Mouse (Mus musculus): Measurements from ENCODE around the gene Pfkp.

The Pfkp gene

DNA sequence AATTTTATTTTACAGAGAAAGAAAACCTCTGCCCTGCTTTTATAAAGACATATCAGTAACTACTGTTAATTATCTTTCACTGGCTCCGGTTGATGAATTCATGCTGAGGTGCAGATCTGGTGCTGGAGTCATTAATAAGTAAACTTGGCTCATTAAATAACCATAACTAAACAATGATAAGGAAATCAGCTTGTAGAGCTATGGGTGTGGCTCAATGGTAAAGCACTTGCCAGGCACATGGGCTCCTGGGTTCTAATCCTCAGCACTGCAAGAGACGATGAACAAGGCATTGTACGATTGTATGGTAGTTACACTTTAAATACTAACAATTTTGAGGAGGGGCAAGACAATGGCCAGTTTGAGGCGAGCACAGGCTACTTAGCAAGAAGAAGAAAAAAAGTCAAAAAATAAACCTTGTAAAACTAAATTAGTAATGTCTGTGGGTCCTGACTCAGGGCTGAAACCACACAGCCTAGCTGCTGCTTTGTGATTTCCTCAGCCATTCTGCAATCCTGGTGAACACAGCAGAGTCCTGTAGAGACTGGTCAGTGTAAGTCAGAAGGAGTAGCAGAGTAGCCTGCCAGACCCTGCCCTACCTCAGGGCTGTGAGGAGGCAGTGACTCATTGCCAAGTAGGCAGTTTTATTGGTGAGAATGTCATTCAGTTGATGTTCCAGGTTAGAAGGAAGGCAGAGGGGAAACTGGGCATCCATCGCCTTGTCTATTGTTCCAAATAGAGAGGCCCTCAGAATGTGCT, 34.7 kb downstream of the Pfkp start:
- DNase-seq (ENCODE audit: low spot score in 2 of 2) = no peak

DNA sequence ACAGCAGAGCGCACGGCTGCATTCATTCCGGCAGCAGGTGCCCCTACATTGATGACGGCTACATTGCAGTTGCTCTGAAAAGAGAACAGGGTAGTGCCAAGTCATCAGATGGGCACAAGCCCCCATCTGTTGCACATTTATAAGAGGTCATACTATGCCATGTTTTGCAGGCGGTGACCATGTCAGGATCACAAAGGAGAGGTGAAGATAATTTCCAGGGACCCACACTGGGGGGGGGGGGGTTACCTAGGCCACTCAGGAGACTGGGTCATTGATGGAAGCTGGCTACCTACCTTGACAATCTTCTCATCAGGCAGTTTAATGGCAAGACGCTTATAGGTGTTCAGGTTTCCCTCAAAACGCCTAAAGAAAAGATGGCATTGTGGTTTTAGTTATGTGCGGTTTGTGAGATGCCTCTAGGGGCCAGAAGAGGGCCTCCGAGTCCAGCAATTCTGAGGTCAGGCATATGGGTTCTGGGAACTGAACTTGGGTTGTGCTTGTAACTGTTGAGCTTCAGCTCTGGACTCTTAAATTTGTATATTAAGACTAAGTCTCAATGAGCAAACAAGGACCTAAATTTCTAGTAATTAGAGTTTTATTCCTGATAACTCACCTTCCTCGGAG, 45.7 kb downstream of the Pfkp start:
- no peak for DNase-seq (ENCODE audit: low spot score in 2 of 2)

DNA sequence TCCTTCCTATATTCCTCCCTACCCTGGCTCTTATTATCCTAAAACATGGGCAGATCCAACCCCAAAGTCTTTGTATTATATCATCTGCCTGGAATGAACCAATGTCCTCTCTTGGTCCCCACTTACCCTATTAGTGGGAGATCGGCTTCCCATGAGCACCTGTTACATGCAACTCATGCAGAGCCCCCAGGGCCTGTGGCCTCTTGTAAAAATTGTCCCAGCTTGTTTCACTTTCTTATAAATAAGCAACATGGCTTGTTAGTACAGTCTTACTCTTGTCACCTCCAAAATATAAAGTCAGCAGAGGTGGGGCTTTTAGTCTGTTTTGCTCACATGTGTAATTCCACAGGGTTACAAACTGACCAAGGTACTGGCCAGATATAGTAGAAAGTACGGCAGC, 46.9 kb downstream of the Pfkp start:
- no peak for DNase-seq (ENCODE audit: low spot score in 2 of 2)

DNA sequence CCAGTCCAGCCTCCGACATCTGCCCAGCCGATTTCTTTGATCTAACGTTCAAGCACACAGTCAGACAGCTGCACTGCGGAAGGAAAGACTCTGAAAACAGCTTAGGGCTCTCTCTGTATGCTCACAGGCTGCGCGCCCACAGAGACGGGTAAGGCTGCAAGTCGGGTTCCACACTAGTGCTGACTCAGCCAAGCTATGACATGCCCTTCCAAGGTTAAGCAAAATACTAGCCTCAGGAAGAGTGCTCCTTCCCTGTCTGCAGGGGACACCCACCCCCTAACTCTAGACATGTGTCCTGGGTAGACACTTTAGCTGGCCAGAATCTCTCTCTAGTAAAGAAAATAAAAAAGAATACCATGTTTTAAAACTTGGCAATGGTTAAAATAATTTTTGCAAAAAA, 48.0 kb downstream of the Pfkp start:
- no peak for DNase-seq (ENCODE audit: low spot score in 2 of 2)

DNA sequence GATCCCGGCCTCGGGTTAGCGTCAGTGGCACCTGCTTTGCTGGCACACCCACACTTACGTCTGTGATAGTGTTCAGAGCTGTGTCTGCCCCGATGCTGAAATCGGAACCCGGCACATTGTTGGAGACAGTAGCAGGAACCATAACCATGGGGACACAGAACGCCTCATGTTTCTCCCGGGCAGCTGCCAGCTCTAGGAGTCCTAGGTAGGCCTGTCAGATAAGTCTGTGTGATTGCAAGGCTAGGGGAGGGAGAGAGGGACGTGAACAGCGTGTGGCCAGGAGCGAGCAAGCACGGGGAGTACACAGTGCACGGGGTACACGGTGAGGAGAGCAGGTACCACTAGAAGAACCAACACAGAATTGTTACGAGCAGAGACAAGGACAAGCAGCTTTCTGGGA, 50.8 kb downstream of the Pfkp start:
- DNase-seq (ENCODE audit: low spot score in 2 of 2) = no peak

DNA sequence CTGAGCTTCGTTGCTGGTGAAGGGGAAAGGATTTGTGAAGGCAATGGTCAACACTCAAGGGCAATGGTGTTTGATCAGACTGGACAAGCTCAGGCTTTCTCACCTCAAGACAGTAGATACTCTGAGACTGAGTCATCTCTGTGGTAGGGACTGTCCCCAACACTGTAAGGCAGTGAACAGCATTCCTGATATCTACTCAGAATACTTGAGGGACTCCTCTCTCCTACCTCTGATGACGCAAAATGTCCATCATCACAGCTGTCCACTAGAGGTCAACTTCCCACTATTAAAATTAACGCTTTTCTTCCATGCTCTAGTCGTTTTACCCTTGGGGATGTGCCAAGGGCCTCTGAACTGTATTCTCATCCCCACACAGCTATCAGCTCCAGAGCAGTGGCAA, 53.2 kb downstream of the Pfkp start:
- no peak for DNase-seq (ENCODE audit: low spot score in 2 of 2)

DNA sequence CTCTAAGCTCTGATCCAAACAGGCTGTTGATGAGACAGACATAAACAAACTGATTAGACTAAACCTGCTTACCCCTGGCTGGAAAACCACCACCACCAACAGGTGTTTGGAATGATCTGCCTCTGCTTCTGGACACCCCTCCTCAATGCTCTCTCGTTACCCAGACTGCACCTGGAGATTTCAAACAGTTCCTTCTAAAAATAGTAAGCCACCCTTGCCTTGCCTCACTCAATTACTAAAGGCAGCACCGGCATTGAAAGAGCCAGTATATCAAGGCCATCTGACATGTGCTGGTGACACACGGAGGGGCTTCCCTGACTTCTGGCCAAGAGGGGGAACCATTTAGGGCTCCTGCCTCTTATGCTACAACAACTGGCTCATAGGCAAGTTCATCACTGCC, 57.7 kb downstream of the Pfkp start:
- no peak for DNase-seq (ENCODE audit: low spot score in 2 of 2)

DNA sequence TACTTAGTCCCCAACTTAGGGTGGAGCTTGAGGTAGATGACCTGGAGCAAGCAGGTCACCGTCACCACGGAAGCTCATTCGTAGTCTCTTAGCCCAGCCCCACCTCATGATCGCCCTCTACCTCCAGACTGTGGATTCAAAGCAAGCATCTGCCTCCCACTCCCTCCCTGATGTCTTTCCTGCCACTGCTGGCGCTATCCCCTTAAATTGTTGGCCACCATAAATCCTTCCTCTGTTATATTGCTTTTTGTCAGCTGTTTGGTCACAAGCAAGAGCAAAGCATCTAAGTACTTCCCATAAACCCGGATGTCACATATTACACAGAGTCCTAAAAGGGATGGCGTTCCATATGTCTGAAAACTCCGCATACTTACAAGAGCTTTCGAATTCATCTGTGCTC, 62.6 kb downstream of the Pfkp start:
- no peak for DNase-seq (ENCODE audit: low spot score in 2 of 2)

DNA sequence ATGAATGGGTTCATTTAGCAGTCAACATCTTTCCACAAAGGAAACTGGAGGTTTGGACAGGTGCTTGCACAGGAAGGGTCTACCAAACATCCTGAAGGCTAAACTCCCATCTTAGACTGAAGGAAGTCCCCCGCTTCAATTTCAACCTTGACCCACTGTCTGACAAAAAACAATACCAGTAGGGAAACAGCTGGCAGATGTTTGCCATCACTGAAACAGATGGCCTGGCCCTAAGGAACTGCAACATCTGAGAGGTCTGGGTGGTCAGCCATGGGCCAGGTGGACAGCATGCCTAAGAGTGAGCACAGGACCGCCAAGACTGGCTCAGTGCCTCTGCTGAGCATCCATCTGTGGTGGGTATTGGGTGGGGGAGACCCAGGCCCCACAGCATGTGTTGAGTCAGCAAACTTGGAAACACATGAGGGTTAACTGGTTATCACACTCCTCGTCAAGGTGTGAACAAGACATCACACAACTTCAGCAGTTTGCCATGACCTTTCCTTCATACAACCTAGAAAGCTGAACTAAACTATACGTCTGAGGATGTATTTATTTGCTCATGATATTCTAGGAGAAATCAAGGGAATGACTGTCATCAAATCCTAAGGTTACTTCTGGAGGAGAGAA, 65.0 kb downstream of the Pfkp start:
- DNase-seq (ENCODE audit: low spot score in 2 of 2) = no peak

DNA sequence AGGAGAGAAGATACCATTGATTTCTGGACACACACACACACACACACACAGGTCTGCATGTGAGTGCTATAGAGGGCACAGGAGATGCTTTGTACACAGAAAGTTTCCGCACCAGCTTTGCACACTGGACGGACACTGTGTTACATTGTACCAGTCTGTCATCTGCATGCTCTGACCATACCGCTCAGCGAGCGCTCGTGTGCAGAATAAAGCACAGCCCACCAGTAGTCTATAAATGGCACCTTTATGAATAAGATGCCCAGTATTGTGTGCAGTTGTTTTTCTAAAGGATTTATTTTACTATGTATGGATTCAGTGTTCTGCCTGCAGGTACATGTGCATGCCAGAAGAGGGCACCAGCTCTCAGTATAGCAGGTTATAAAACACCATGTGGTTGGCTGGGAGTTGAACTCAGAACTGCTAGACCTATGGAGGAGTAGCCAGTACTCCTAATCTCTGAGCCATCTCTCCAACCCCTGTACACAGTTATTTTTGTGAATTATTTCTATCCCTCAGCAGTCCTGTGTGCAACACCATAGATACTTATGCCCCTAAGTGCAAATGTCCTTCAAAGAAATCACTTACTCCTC, 72.6 kb downstream of the Pfkp start:
- no peak for DNase-seq (ENCODE audit: low spot score in 2 of 2)

DNA sequence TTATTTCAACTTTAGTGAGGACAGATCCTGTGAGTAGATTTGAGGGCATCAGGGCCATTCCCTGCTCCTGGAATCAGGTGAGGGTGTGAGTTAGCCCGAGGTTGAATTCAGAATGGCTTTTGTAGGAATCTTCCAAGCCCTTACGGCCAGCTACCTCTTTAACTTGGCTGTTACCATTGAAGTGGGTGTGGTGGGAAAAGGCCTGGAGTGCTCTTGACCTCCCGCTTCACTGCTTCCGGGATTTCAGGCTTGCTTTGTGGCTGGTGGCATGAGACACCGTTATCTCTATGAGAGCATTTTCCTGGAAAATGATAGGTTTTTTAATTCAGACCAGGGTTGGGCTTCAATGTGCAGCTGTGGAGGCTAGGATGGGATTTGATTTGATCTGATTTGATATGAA, 83.0 kb downstream of the Pfkp start:
- no peak for DNase-seq (ENCODE audit: low spot score in 2 of 2)

DNA sequence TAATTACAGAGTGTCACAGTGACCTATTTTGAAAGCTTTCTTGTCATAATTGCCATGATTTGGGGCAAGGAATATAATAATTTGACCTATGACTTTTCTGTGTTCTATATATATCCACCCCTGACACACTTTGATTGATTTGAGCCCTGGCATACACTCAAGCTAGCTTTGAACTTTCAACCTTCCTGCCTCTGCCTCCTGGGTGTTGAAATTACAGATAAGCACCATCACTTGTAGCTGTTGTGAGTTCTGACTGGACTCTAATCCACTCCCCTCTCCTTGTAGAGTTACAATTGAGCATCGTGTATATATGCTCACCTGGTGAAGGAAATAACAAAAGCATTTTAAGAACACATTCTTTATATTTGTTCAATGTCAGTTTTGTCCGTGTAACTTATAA, 86.2 kb downstream of the Pfkp start:
- DNase-seq (ENCODE audit: low spot score in 2 of 2) = no peak

DNA sequence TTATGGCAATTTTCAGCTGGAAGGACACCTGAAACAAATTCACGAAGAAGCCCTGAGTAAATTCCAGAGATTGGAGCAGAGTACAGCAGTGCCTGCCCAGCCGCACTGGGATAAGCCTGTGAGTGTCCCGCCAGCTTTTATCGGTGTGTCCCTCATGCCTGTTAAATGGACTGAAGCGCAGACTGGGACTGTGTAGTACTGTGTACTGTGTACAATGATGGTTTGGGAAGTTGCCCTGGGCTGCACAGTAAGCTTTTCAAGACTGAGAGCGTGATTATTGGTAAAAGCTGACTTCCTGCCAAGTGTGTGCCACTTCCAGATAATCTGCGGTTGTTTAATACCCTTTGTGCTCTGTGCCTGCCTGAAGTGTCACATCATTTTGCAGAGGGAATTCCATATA, 90.8 kb downstream of the Pfkp start:
- no peak for DNase-seq (ENCODE audit: low spot score in 2 of 2)

DNA sequence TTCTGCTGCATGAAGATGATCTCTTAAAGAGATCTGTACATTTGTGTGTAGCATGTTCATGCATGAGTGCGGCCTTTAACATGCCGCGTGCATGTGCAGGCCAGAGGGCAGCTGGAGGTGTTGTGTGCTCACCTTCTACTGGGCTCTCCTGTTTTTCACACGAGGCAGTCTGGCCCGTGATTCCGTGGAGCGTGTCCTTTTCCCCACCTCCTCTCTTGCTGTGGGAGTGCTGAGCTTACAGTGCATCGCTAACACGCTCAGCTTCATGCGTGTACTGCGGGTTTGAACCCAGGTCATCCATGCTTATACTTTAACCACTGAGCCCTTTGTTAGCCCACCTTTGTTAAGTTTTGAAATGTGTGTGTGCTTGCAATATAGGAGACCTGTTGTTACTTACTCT, 92.9 kb downstream of the Pfkp start:
- DNase-seq (ENCODE audit: low spot score in 2 of 2) = no peak

DNA sequence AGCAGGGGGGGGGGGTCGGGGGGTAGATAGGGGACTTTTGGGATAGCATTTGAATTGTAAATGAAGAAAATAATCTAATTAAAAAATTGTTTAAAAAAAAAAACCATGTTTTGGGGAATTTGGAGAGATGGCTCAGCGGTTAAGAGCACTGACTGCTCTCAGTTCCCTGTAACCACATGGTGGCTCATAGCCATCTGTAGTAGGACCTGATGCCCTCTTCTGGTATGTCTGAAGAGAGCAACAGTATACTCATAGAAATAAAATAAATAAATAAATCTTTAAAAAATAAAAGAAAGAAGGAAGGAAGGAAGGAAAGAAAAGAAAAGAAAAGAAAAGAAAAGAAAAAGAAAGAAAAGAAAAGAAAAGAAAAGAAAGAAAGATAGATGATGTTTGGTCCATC, 94.9 kb downstream of the Pfkp start:
- no peak for DNase-seq (ENCODE audit: low spot score in 2 of 2)

DNA sequence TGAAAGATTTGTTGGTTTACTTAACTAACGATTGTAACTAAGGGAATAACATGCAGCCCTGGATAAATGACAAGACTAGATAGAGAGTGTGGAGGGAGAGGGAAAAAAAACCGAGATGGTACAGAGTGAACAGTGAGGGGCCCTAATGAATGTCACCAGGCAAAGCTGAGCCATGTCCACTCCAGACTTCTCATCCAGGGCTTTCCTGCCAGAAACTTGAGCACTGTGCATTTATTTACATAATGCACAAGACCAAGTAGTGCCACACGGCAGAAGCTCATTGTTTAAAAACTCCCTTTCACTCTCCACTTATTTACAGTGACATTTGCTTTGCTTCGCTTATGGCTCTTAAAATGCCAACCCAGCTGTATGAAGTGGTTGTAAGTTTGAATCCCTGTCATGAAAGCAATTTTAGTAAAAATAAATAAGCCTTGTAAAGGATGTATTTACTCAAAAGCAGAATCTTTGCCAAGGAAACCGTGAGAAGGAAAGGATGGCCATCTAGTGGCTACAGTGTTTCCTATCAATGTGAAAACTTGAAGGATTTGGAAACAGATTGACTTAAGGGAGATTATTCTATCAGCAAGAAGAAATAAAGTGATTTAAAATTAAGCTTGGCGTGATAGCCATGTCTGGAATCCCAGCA, 113.2 kb downstream of the Pfkp start:
- DNase-seq (ENCODE audit: low spot score in 2 of 2) = no peak

DNA sequence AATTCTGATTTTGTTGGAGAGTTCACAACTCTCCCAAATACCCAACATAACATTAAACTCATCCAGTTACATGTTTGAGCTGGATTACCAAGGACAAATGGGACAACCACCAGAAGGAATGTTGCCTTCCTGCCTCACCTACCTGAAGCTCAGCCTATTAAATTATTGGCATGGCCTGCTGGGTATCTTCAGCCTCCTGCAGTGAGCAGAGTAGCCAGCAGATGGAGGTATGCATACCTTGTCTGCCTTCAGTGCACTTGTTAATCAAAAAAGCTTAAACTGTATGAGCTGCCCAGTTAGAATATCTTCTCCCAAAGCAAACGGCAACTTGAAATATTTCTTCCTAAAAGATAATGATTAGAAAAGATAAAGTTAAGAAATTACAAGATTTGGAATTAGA, 115.9 kb downstream of the Pfkp start:
- DNase-seq (ENCODE audit: low spot score in 2 of 2) = no peak
